Mouse (Mus musculus) forelimb bud, embryonic 11.5 days (tissue): ENCODE measurements around the gene Zfp553.

Source experiments
- DNase-seq: peaks from one replicate; pipeline ENCODE4 v3.0.0-alpha.2; 2012; ENCODE audit warnings: low read depth, low spot score

The Zfp553 gene

DNA sequence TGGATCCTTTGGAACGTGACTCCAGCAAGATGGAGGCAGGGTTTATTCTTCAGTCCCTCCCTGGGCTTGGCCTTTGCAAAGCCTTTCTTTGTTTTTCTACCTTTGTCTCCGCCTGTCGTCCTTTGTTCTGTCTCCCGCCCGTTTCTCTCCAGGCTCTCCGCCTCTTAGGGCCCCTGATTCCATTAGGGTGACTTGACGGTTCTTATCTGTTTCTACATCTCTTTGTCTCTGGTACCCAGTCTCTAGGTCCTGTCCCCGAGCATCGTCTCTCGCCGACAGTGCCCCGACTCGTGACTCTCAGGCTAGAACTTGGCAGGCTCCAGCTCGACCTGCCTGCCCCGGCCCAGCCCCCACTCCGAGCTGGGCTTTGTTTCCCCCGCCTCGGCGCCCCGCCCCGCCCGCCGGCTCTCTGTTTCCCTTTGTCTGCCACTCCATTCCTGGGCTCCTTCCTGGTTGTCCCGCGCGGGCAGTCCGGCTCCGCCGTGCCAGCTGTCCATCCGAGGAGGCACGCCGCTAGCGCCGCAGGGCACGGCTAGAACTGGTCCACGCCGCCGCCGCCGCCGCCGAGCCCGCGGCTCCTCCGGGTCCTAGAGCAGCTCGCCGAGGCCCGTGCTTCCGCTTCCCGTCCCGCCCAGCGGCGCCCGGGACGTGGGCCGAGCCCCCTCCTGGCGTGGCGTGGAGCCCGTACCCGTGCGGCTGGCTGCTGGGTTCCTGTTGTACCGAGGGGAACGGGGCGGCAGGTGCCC is at the start of gene Zfp553, which contains the start of gene Sept1:
Gene Zfp553, plus strand, starts transcription at position 440 of the 746 bp plus-strand sequence.
Gene Sept1, minus strand, starts transcription at position 509 of the 746 bp plus-strand sequence.
- peak; percentile 72 for DNase-seq

DNA sequence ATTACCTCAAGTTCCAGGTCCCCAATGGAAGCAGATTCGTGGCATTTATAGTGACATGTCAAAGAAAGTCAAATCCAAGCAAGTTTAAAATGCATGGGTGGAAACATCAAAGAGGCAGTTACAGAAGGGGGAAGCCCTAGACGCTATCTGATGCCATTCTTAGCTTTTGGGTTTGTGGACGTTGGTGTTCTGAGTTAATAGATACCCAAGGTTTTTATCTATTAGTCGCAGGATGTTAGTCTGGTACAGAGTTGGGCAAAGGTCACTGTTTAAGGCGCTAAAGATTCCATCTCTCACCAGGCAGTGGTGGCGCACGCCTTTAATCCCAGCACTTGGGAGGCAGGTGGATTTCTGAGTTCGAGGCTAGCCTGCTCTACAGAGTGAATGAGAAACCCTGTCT is 49.5 kb upstream of the Zfp553 start:
- no peak for DNase-seq

DNA sequence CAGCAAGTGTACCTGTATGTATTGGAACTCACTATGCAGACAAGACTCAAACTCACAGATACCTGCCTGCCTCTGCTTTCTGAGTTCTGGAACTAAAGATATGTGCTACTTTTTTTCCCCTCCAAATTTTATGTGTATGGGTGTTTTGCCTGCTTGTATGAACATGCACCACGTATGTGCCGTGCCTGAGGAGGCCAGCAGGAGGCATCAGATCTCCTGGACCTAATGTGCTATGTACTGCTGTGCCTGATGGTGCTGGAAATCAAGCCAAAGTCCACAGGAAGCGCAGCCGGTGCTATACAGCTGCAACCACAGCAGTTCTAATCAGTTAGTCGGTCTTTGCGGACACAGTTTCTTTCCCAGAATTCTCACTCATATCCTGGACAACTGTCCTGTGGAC is 49.0 kb upstream of the Zfp553 start:
- DNase-seq: no peak

DNA sequence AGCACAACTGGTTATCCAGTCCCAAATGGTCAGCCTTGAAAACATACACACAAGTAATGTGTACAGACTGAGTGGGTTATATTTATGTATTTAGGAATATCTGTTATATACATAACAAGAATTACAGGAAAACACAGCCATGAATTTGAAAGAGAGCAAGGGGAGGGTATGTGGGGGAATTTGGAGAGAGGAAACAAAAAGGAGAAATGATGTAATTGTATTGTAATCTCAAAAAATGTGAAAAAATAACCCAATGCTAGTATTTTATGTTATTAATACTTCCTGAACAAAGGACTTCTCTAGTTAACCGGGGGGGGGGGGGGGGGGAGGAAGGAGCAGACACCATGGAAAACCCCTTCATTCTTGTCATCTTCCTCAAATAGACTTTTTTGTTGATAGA is 48.1 kb upstream of the Zfp553 start:
- DNase-seq: no peak

GRCm38 (mm10) chr7:127185601-127186000 is 47.3 kb upstream of the Zfp553 start:
- DNase-seq: no peak

GRCm38 (mm10) chr7:127187351-127187750 is 45.5 kb upstream of the Zfp553 start:
- DNase-seq: no peak

- no peak for DNase-seq
Observed at GRCm38 (mm10) chr7:127188305-127189276, 44.3 kb upstream of the Zfp553 start.

- no peak for DNase-seq
Observed at GRCm38 (mm10) chr7:127190672-127191071, 42.2 kb upstream of the Zfp553 start.

GRCm38 (mm10) chr7:127192989-127193388 is 39.9 kb upstream of the Zfp553 start:
- DNase-seq: no peak

DNA sequence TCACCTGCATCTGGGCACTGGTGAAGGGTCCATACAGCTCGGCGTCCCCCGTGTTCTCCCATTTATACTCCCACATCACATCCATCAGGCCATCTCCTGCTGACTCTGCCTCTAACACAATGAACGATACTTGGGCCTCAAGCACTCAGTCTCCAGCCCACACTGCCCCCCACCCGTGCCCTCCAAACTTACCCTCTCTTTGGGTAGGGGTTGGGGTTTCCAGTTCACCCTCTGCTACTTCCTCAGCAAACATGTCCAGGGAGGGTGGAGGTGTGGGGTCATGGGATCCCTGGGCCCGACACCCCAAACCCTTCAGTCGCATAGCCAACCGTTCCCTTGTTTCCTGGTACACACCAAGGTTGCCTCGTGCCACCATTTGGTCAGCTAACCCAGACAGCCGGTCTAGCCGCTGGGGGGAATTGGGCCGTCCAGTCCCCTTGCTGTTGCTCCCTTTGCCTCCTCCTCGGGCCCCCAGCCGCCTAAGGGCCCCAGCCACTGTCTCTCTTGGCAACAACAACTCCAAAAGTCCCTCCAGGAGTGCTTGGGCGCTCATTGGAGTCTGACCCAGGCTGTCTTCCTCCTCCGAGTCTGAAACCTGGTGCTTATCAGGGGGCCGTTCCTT is 38.7 kb upstream of the Zfp553 start:
- no peak for DNase-seq

DNA sequence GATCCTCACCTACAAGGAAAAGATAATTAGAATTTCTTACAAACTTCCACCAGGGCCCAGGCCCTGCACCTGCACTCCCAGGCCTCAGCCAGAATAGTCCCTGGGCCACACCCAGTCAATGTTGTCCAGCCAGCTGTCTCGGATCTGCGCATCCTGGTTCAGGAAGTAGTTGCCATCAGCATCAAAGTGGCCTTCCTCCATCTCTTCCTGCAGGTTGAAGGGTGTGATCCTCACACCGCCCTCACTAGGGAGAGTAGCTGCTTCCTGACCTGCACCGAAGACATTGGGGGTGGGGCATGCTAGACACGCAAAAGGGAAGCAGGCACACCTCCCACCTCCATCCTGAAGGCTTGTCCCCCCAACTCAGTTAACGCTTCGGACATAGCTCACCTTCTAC is 38.2 kb upstream of the Zfp553 start:
- no peak for DNase-seq

DNA sequence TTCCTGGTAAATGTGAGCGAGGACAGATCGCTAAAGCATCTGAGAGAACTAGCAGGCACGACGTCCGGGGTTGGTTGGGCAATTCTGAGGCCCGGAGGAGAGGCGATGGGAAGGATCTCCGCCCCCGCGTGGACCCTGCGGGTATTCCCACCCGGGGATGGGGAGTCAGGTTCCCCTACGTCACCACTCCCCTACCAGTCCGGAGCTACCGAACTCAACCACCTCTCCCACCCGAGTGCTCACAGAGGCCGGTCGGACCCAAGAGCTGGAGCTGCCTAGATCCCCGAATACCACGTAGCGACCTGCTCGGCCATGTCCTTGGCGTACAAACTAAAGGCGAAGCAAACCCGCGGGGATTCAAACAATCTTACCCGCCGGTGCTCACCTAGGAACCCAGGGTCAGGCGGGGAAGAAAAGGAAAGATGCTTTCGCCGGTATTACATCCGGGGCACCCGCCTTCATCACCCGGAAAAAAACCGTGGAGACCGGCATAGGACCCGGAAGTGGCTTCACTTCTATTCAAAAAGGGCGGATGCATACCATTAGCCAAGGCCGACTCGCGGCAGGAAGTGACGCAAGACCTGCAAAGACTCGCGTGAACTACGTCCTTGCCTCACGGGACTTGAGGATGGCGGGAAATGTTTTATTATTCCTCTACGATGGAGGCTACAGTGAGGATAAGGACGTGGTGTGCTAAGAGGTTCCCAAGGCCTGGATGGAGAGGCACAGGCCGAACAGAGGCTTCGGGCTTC is 37.1 kb upstream of the Zfp553 start, which contains the start of gene Cd2bp2:
Gene Cd2bp2, minus strand, starts transcription at position 507 of the 752 bp plus-strand sequence.
- peak; percentile 97 for DNase-seq

DNA sequence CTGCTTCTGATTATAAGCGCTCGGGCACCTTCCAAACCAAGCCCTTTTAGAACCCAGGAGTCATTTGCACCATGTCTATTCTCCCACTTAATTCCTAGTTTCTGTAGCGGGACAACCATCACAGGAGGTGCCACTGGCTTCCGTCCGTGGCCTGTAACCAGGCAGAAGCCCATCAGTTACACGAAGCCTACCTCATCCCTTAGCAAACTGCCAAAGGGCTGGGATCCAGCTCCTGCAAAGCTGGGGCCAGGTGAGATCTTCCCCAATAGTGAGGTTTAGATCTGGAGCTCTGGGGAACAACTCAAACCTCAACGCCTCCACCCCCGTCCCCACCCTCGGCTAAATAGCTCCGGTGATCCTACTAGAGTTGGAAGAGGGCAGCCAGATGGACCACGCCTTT is 36.4 kb upstream of the Zfp553 start:
- DNase-seq: no peak

- DNase-seq: no peak
Observed at GRCm38 (mm10) chr7:127206606-127207005, 26.3 kb upstream of the Zfp553 start.

GRCm38 (mm10) chr7:127207374-127208294 is 25.2 kb upstream of the Zfp553 start:
- no peak for DNase-seq

GRCm38 (mm10) chr7:127208295-127208552 is 24.6 kb upstream of the Zfp553 start, which contains the start of gene Tbc1d10b:
TSS of gene Tbc1d10b (minus strand) at chr7:127208468.
- no peak for DNase-seq

GRCm38 (mm10) chr7:127208553-127209438 is 24.1 kb upstream of the Zfp553 start, which contains the start of gene Mylpf:
TSS of gene Mylpf (plus strand) at chr7:127208890.
- peak; percentile 96 for DNase-seq

DNA sequence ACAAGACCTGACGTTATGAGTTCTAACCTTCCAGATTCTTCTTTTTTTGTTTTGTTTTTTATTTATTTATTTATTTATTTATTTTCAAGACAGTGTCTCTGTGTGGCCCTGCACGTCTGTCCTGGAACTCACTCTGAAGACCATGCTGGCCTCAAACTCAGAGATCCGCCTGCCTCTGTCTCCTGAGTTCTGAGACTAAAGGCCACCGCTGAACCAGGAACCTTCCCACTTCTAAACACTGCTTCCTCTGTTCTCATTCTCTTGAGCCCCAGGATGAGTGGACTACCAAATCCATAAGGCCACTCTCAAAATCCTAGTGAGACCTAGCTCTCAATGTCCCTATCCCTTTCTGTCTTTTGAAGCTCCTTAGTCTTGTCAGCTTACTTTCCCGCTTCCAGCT is 23.0 kb upstream of the Zfp553 start:
- DNase-seq: no peak

- DNase-seq: no peak
Observed at GRCm38 (mm10) chr7:127210266-127210665, 22.6 kb upstream of the Zfp553 start.
